Mouse (Mus musculus): ENCODE measurements around the gene Daam1. TPM values are rescaled to one million over a fixed set of nuclear protein-coding genes. Genes with fewer than 3 reads are reported as not detected.

The Daam1 gene
- polyA plus RNA-seq, 1 experiment = 10.1 TPM

DNA sequence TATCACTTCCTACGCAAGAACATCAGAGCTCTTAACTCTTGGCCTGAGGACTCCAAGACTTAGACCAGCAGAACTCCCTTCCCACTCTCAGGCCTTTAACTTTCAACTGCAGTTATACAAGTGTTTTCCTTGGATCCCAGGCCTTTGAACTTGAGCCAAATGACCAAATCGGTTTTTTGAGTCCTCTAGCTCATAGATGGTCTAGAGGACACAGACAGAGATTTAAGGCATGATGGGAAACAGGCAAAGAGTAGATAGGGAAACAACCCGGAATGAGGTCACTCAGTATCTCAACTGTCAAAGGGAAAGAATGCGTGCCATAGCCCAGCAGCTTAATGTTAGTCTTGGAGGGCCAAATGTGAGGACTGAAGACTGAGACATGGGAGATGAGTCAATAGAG lies 42.1 kb upstream of the Daam1 start:
- Histone ChIP-seq H3K4me2 (ENCODE audit: low read depth) (no peak overlapping the region), H3ac (ENCODE audit: control insufficient read depth, insufficient read length) (no peak overlapping the region), H3K79me2 (ENCODE audit: control insufficient read depth, insufficient read depth) (no peaks in the 10 kb centered on the region), H3K4me3 (no peak overlapping the region), H3K27me3 (ENCODE audit: control insufficient read depth, insufficient read depth, insufficient read length) (peaks cover 26% of the 10 kb centered on the region), H3K36me3 (ENCODE audit: control insufficient read depth, insufficient read depth) (no peaks in the 10 kb centered on the region)
- TF ChIP-seq REST (IDR thresholded peaks at IDR 0.05; ENCODE audit: insufficient read depth, insufficient read length) (no peak), POLR2AphosphoS2 (IDR thresholded peaks at IDR 0.05; ENCODE audit: insufficient read length, low read depth) (no peak), USF1 (IDR thresholded peaks at IDR 0.05; ENCODE audit: low read depth) (no peak), POLR2A (IDR thresholded peaks at IDR 0.05; ENCODE audit: insufficient read length, low read depth) (no peak), MYOG (IDR thresholded peaks at IDR 0.05; ENCODE audit: control insufficient read depth in 1 of 3, insufficient read depth in 1 of 3, insufficient read length in 2 of 3, low read depth in 2 of 3) (no peak), MYOD1 (IDR thresholded peaks at IDR 0.05; ENCODE audit: control insufficient read depth in 1 of 3, insufficient read length in 2 of 3, low read depth in 2 of 3) (no peak), CEBPB (IDR thresholded peaks at IDR 0.05; ENCODE audit: insufficient read depth, poor library complexity, severe bottlenecking) (no peak), MAX (IDR thresholded peaks at IDR 0.05; ENCODE audit: low read depth) (no peak), SRF (IDR thresholded peaks at IDR 0.05; ENCODE audit: control insufficient read depth, insufficient read length, low read depth) (no peak)

DNA sequence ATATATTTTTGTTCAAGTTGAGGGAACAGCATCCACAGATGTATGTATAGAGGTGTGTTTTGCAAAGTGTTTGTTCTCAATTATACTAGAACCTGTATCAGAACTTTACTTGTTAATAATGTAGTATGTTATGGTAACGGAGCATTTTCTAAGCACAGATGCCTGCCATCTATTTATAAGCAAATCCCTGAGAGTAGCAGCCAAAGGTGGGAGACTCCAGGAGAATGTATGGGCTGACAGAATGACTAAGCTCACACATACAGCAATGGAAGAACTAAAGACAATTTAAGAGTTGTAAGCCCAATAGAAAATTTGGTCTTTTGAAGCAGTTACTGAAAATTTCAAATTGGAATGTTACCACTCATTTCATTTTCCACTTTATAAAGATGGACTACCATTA lies 40.3 kb upstream of the Daam1 start:
- no peak overlapping the region for H3ac ChIP-seq (ENCODE audit: control insufficient read depth, insufficient read length)
- H3K4me2 ChIP-seq (ENCODE audit: low read depth) = no peak overlapping the region
- H3K4me3 ChIP-seq = no peak overlapping the region
- H3K27me3 ChIP-seq (ENCODE audit: control insufficient read depth, insufficient read depth, insufficient read length) = peaks cover 21% of the 10 kb centered on the region
- H3K36me3 ChIP-seq (ENCODE audit: control insufficient read depth, insufficient read depth) = no peaks in the 10 kb centered on the region
- no peak for TF ChIP-seq REST (IDR thresholded peaks at IDR 0.05; ENCODE audit: insufficient read depth, insufficient read length)
- no peak for TF ChIP-seq POLR2A (IDR thresholded peaks at IDR 0.05; ENCODE audit: insufficient read length, low read depth)
- TF ChIP-seq MYOG (IDR thresholded peaks at IDR 0.05; ENCODE audit: control insufficient read depth in 1 of 3, insufficient read depth in 1 of 3, insufficient read length in 2 of 3, low read depth in 2 of 3) = no peak
- no peak for TF ChIP-seq TCF12 (IDR thresholded peaks at IDR 0.05; ENCODE audit: insufficient read depth, poor library complexity, severe bottlenecking)
- no peak for TF ChIP-seq CEBPB (IDR thresholded peaks at IDR 0.05; ENCODE audit: insufficient read depth, poor library complexity, severe bottlenecking)
- no peak for TF ChIP-seq POLR2AphosphoS2 (IDR thresholded peaks at IDR 0.05; ENCODE audit: insufficient read length, low read depth)
- TF ChIP-seq E2F4 (IDR thresholded peaks at IDR 0.05; ENCODE audit: insufficient read depth) = no peak
- TF ChIP-seq SRF (IDR thresholded peaks at IDR 0.05; ENCODE audit: control insufficient read depth, insufficient read length, low read depth) = no peak
- TF ChIP-seq TCF3 (IDR thresholded peaks at IDR 0.05; ENCODE audit: insufficient read length, low read depth) = no peak
- no peak for TF ChIP-seq USF1 (IDR thresholded peaks at IDR 0.05; ENCODE audit: low read depth)
- TF ChIP-seq MYOD1 (IDR thresholded peaks at IDR 0.05; ENCODE audit: control insufficient read depth in 1 of 3, insufficient read length in 2 of 3, low read depth in 2 of 3) = no peak
- TF ChIP-seq MAX (IDR thresholded peaks at IDR 0.05; ENCODE audit: low read depth) = no peak
- no peaks in the 10 kb centered on the region for H3K79me2 ChIP-seq (ENCODE audit: control insufficient read depth, insufficient read depth)

DNA sequence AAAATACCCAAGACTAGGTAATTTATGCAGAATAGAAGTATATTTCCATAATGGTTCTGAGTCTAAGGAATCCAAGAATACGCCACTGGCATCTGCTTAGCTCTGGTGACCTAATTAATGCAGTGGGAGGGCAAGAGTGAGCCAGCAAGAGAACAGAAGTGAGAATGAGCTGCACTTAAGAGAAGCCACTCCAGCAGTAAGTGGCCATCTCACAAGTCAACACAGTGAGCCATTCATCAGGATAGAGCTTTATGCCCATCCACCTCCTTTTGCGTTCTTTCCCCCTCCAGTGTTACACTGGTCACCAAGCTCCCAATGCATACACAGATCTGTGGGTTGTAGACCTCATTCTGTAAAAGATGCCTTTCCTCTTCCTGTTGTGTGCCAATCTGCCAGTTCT lies 37.8 kb upstream of the Daam1 start:
- Histone ChIP-seq H3K4me3 (no peak overlapping the region), H3K27me3 (ENCODE audit: control insufficient read depth, insufficient read depth, insufficient read length) (peaks cover 21% of the 10 kb centered on the region), H3ac (ENCODE audit: control insufficient read depth, insufficient read length) (no peak overlapping the region), H3K79me2 (ENCODE audit: control insufficient read depth, insufficient read depth) (no peaks in the 10 kb centered on the region), H3K4me2 (ENCODE audit: low read depth) (no peak overlapping the region), H3K36me3 (ENCODE audit: control insufficient read depth, insufficient read depth) (no peaks in the 10 kb centered on the region)
- TF ChIP-seq POLR2AphosphoS2 (IDR thresholded peaks at IDR 0.05; ENCODE audit: insufficient read length, low read depth) (no peak), MYOD1 (IDR thresholded peaks at IDR 0.05; ENCODE audit: control insufficient read depth in 1 of 3, insufficient read length in 2 of 3, low read depth in 2 of 3) (no peak), E2F4 (IDR thresholded peaks at IDR 0.05; ENCODE audit: insufficient read depth) (no peak), TCF3 (IDR thresholded peaks at IDR 0.05; ENCODE audit: insufficient read length, low read depth) (no peak), POLR2A (IDR thresholded peaks at IDR 0.05; ENCODE audit: insufficient read length, low read depth) (no peak), REST (IDR thresholded peaks at IDR 0.05; ENCODE audit: insufficient read depth, insufficient read length) (no peak), CEBPB (IDR thresholded peaks at IDR 0.05; ENCODE audit: insufficient read depth, poor library complexity, severe bottlenecking) (no peak), USF1 (IDR thresholded peaks at IDR 0.05; ENCODE audit: low read depth) (no peak), SRF (IDR thresholded peaks at IDR 0.05; ENCODE audit: control insufficient read depth, insufficient read length, low read depth) (no peak), TCF12 (IDR thresholded peaks at IDR 0.05; ENCODE audit: insufficient read depth, poor library complexity, severe bottlenecking) (no peak), MYOG (IDR thresholded peaks at IDR 0.05; ENCODE audit: control insufficient read depth in 1 of 3, insufficient read depth in 1 of 3, insufficient read length in 2 of 3, low read depth in 2 of 3) (no peak), MAX (IDR thresholded peaks at IDR 0.05; ENCODE audit: low read depth) (no peak)

DNA sequence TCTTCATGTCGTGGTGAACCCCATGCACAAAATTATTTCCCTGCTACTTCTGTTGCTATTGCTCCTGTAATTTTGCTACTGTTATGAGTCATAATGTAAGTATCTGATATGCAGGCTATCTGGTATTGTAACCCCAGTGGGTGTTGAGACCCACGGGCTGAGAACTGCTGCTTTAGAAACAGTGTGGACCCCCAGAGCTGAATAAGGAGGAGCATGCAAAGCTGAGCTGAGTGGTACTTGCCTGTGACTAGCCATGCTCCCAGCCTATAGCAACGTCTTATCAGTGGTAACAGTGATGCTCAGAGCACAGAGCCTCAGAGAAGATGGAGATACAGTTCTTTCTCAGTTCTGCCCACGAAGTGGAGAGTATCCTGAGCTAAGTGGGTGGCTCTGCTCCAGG lies 35.3 kb upstream of the Daam1 start:
- no peak overlapping the region for H3K4me3 ChIP-seq
- no peak overlapping the region for H3ac ChIP-seq (ENCODE audit: control insufficient read depth, insufficient read length)
- peaks cover 13% of the 10 kb centered on the region for H3K27me3 ChIP-seq (ENCODE audit: control insufficient read depth, insufficient read depth, insufficient read length)
- H3K36me3 ChIP-seq (ENCODE audit: control insufficient read depth, insufficient read depth) = no peaks in the 10 kb centered on the region
- TF ChIP-seq TCF12 (IDR thresholded peaks at IDR 0.05; ENCODE audit: insufficient read depth, poor library complexity, severe bottlenecking) = no peak
- no peak for TF ChIP-seq MYOD1 (IDR thresholded peaks at IDR 0.05; ENCODE audit: control insufficient read depth in 1 of 3, insufficient read length in 2 of 3, low read depth in 2 of 3)
- no peak for TF ChIP-seq MAX (IDR thresholded peaks at IDR 0.05; ENCODE audit: low read depth)
- no peak for TF ChIP-seq SRF (IDR thresholded peaks at IDR 0.05; ENCODE audit: control insufficient read depth, insufficient read length, low read depth)
- TF ChIP-seq POLR2A (IDR thresholded peaks at IDR 0.05; ENCODE audit: insufficient read length, low read depth) = no peak
- no peak for TF ChIP-seq USF1 (IDR thresholded peaks at IDR 0.05; ENCODE audit: low read depth)
- TF ChIP-seq E2F4 (IDR thresholded peaks at IDR 0.05; ENCODE audit: insufficient read depth) = no peak
- no peak for TF ChIP-seq CEBPB (IDR thresholded peaks at IDR 0.05; ENCODE audit: insufficient read depth, poor library complexity, severe bottlenecking)
- TF ChIP-seq MYOG (IDR thresholded peaks at IDR 0.05; ENCODE audit: control insufficient read depth in 1 of 3, insufficient read depth in 1 of 3, insufficient read length in 2 of 3, low read depth in 2 of 3) = no peak
- TF ChIP-seq TCF3 (IDR thresholded peaks at IDR 0.05; ENCODE audit: insufficient read length, low read depth) = no peak
- no peak for TF ChIP-seq REST (IDR thresholded peaks at IDR 0.05; ENCODE audit: insufficient read depth, insufficient read length)
- no peak for TF ChIP-seq POLR2AphosphoS2 (IDR thresholded peaks at IDR 0.05; ENCODE audit: insufficient read length, low read depth)
- H3K79me2 ChIP-seq (ENCODE audit: control insufficient read depth, insufficient read depth) = no peaks in the 10 kb centered on the region
- no peak overlapping the region for H3K4me2 ChIP-seq (ENCODE audit: low read depth)
